Mouse (Mus musculus) inflammation-experienced regulatory T-cells, adult 6 months (primary cell): Measurements from ENCODE around the gene Rnf152. TPM values are rescaled to one million over a fixed set of nuclear protein-coding genes. Genes with fewer than 3 reads are reported as not detected.
A peak's percentile ranks its signal among the peaks of the same experiment; 100 is the strongest.

Experiments used
- ATAC-seq: one replicate; pipeline ENCODE4 v1.8.0; 2017
- polyA plus RNA-seq, 3 experiments: library from polyadenylated mRNA; unstranded; fragments of 100-300 nt; shearing (Covaris generic); gene quantifications; one replicate each; pipeline ENCODE4 v1.2.1; 2017

Gene Rnf152
- under 1 TPM in 2 of 3 experiments, not detected in 1; 0.13 to 0.31 TPM for polyA plus RNA-seq

GRCm38 (mm10) chr1:105356291-105357011 is at the start of gene Rnf152:
Gene Rnf152 (minus strand): TSS chr1:105356710.
- peak; percentile 21 for ATAC-seq

DNA sequence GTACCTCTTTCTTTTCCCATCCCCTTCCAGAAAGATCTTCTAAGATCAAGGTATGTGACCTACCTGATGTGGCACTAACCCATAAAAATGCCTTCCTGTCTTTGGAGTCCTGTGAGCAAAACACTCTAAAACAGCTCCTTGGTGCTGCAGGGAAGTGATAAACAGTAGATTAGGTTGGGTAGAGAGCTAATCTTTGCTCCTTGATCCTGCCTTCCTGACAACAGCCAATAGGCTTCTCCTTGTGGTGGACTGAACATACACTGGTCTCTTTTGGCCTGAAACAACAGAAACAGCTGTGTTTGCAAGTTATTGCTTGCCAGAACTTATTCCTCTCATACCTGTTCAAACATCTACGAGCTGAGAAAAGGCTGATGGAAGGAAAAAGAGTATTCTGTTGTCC is 46.3 kb upstream of the Rnf152 start:
- ATAC-seq: no peak

- ATAC-seq: no peak
Observed at GRCm38 (mm10) chr1:105384141-105384937, 27.8 kb upstream of the Rnf152 start.

DNA sequence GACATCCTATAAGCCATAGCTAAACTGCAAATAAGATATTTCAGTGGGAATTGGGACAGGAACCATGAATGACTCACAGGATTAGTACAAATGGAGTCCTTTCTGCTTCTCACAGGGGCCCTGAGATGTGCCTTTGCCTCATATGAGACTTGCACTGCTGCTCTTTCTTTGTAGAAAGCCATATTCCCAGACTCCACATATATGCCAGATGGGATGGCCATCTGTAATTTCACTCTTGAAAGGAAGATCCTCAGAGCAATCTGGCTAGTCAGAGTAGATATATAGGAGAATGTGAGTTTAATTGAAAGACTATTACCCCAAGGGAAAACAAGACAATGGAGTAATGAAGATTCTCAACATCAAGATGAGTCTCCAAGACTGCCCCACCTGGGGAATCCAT is 21.0 kb upstream of the Rnf152 start:
- no peak for ATAC-seq

- ATAC-seq: no peak
Observed at GRCm38 (mm10) chr1:105374618-105375017, 18.1 kb upstream of the Rnf152 start.

DNA sequence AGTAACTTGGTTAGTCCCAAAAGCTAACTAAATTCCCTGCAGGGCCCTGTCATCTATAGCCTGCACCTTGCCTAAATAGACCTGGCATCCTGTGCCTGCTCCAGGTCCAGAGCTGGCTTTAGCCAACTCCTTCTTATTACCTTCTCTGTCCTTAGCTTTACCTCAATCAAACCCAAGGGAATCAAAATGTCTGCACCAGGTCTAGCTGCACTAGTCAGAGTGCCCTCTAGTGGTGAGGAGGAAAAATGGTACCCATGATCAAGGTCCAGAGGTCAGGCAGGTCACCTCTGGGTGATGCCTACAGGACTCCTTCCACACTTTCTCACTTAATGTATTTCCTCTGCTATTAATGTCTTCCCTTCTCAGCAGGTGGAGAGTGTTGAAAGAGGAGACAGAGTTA is 6.2 kb upstream of the Rnf152 start:
- ATAC-seq: no peak

DNA sequence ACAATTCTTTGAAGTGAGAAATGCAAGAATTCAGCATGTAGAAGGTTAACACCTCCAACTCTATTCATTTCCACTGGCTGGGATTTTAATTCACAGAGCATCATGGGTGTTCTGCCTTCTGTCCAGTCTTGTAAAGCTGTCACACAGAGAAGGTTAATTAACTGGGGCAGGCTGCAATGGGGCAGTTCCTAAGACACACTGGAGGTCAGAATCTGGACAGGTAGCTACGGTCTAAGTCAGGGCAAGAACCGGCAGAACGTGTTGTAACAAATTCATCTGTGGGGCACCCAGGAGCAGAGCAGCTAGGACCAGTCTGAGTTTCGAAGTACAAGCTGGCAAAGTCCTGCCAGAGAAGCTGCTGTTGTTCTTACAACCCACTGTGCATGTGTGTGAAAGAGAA is 2.4 kb upstream of the Rnf152 start:
- no peak for ATAC-seq

DNA sequence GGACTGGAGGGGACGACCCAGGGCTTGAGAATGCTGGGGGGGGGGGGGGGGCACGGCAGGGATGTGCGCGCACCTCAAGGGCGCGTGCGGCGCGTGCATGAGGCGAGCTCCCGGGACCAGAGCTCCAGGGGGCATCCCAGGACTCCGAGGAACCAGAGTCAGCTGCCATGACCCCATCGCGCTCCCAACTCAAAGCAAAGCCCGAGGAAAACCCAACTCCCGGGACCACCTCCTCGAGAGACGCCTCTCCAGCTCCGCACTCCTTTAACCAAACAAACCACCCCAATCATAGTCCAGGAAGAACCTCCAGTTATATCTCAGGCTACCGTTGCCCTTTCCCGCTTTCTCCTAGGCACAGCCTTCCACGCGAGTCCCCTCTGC is 610 bp downstream of the Rnf152 start:
- ATAC-seq: no peak

GRCm38 (mm10) chr1:105354901-105355891 is 1.3 kb downstream of the Rnf152 start:
- ATAC-seq: no peak

DNA sequence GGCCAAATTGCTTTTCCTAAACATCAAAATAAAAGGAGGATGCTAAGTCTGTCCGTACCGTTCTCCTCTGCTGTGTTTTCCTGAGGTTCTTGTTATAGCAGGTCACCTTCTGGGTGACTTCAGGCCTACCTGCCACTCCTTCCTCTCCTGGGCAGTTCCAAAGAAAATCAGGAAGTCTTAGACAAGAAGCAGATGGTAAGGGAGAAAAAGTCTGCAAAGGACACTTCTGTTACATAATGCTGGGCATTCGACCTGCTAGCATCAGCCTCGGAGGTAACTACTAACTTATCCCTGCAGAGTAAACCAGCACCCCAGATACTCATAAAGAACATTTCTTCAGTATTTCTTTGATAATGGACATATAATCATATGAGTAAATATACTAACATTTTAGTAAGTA is 4.7 kb downstream of the Rnf152 start:
- no peak for ATAC-seq

DNA sequence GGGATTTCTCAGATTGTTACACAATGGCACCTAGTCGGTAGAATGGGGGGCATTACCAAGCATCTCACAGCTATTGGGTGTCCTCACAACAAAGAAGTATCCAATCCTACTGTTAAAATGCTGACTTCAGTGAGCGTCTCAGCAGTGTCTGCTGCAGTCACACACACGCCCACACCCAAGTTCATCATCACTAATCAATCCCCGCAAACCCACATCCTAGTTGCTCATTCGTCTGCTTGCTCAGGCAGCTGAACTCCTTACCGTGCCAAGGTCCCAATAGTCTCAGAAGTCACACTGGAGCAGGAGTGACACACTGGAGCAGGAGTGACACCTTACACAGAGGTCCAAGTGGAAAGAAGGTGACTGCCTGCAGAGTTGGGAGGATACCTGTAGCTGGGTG is 14.2 kb downstream of the Rnf152 start:
- peak; percentile 66 for ATAC-seq

GRCm38 (mm10) chr1:105340943-105341342 is 15.6 kb downstream of the Rnf152 start:
- no peak for ATAC-seq

GRCm38 (mm10) chr1:105337397-105337796 is 19.1 kb downstream of the Rnf152 start:
- ATAC-seq: no peak

GRCm38 (mm10) chr1:105336096-105336495 is 20.4 kb downstream of the Rnf152 start:
- no peak for ATAC-seq

GRCm38 (mm10) chr1:105332087-105332731 is 24.3 kb downstream of the Rnf152 start:
- no peak for ATAC-seq

DNA sequence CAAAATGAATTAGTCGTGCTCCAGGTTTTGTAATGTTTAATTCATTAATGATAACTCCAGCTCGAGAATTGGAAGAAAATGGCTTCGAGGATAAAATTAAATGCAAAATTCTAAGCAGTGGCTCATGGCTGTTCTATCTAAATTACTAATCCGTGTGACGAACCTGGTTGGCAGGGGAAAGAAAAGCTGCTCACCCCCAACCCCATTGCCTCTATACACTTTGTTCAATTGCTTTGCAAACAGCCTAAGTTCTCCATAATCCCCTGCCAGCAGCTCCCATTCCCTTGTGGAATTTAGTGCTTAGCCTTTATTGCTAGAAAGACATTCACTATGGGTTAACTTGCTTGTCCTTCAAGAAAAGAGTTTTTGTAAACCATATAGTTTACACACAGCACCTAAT is 24.9 kb downstream of the Rnf152 start:
- no peak for ATAC-seq

GRCm38 (mm10) chr1:105330581-105331320 is 25.8 kb downstream of the Rnf152 start:
- no peak for ATAC-seq

DNA sequence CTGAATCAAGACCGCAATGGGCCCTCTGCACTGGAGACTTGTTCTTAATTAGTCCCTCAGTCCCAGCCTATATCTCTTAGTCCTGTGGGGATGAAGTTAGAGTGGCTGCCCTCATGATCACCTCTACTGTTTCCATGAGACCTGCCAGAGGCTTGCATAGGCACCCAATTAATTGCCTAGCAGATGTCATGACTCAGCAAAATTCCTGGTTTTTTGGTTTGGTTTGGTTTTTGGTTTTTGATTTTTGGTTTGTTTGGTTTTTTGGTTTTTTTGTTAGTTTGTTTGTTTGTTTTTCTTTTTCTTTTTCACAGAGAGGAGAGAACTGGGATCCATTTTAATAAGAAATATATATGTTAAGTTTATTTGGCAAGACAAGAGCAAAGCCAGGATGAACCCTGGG is 28.7 kb downstream of the Rnf152 start:
- no peak for ATAC-seq

DNA sequence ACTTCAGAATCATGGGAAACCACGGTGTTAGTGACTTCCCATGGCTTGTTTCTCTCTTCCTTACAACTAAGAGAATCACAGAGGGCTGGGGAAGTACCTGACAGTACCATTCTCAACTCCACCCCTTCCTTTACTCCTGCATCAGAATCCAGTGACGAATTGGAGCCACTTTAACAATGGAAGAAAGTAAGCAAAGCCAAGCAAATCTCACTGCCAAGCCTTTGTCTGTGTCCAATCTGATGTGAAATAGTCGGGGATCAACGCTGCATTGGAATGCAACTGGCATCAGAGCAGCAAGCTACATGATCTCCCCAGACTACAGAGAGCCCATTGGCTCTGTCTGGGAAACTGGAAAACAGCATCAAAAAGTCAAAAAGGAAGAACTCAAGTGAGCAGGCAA is 31.9 kb downstream of the Rnf152 start:
- ATAC-seq: no peak

DNA sequence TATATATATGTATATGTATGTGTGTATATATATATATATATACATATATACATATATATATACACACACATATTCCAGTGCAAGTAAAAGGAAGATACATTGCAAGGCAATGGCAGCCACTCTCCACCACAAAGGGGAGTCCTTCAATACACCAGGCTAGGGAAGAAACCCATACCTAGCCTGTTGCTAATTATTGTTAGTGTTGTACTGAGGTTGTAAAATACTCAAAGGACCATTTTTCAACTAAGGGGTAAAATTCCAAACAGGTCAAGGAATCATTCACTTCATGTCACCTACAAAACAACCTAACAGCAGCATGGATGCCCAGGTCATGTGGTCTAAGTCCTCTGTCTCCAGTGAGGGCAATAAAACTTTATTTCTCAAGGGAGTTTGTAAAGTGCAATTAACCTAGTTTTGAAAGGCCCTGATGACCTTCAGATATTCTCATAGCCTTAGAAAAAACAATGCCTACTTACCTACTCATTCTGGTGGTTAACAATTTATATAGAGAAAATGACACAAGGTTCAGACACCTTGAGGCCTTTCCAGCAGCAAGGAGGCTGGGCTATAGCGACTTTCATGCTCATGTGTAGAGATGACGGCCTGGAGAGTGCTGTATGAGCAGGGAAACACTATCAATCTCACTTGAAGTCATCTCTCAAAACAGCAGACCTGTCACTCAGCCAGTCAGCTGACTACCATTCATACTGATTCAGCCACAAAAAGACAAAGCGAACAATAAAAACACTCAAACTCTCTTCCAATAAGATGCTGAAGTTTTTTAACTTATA is 42.3 kb downstream of the Rnf152 start:
- no peak for ATAC-seq

DNA sequence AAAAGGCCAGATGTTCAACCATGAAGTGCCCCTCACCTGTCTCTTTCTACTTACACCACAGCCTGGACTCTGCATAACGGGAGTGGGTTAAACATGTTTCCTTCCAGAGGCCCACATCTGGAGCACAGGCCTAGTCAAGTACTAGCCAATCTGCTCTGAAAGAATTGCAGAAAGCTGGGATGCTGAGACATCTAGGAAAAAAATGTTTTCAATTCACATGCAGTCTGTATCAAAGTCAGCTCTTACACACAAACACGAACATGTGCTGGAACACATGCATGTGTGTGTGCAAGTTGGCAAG is 44.0 kb downstream of the Rnf152 start:
- ATAC-seq: no peak
